7 mouse cellular contexts compared by ENCODE assay signal in the genomic region with DNA sequence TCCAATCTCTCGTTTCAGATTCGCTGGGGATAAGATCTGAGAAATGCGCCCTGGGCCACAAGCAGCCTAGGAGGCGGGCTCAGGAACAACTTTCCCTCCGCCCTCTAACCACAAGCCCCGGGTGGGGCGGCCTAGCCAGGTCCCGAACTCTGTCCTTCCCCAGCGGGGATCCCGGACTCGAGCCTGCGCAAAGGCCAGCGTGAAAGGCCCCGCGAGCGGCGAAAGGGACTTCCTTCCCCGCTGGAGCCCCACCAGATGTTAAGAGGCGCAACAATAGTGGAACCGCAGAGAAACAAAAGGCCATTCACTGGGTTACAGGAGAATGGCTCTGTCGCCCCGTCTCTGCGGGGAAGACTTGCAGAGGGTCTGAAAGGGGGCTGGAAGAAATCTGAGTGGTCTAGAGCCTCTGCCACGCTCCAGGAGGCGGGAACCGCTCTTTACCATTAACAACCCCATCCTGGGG. TPM values are rescaled to one million over a fixed set of nuclear protein-coding genes. Genes with fewer than 3 reads are reported as not detected.
A peak's percentile ranks its signal among the peaks of the same experiment; 100 is the strongest.
DNase-seq lines count a peak whose midpoint lies in the region; ATAC-seq and TF ChIP-seq lines count a peak whose summit lies in the region.

No protein-coding gene starts in this region.

- under 1% methylated on average over 26 of the region's 26 CpGs for WGBS in hindbrain, postnatal 0 days
- WGBS in limb, embryonic 14.5 days: 2% methylated on average over 26 of the region's 26 CpGs
- WGBS in midbrain, embryonic 13.5 days: under 1% methylated on average over 26 of the region's 26 CpGs

- TF ChIP-seq CTCF in hindbrain, postnatal 0 days (IDR thresholded peaks at IDR 0.05; ENCODE audit: low read depth): no peak

- H3K4me1 ChIP-seq in hindbrain, postnatal 0 days (ENCODE audit: insufficient read depth, low read length): peaks cover 9% of the 10 kb centered on the region; the same call in 1 of the 2 replicates
- H3K4me1 ChIP-seq in limb, embryonic 14.5 days (ENCODE audit: control insufficient read depth, insufficient read depth, low read length): peaks cover 8% of the 10 kb centered on the region; the same call in 1 of the 2 replicates
- H3K4me1 ChIP-seq in midbrain, embryonic 13.5 days (replicated peaks): peaks cover 16% of the 10 kb centered on the region

- peak; percentile 36; the same call in 1 of the 2 replicates for ATAC-seq in hindbrain, postnatal 0 days
- ATAC-seq in limb, embryonic 14.5 days (ENCODE audit: low FRiP score, low read depth): peak; percentile 80
- peak; percentile 84 for ATAC-seq in midbrain, embryonic 13.5 days

- no peaks in the 10 kb centered on the region for H3K27me3 ChIP-seq in hindbrain, postnatal 0 days (ENCODE audit: insufficient read depth, low read length)
- H3K27me3 ChIP-seq in limb, embryonic 14.5 days (ENCODE audit: control insufficient read depth, insufficient read depth, low read length): no peaks in the 10 kb centered on the region
- H3K27me3 ChIP-seq in midbrain, embryonic 13.5 days: no peaks in the 10 kb centered on the region

- H3K4me3 ChIP-seq in hindbrain, postnatal 0 days (ENCODE audit: low read length): peak overlapping the region; percentile 47
- peak overlapping the region; percentile 61 for H3K4me3 ChIP-seq in limb, embryonic 14.5 days (replicated peaks; ENCODE audit: low read length)
- H3K4me3 ChIP-seq in midbrain, embryonic 13.5 days (replicated peaks): peak overlapping the region; percentile 60

- peak overlapping the region; percentile 97 for H3K4me2 ChIP-seq in hindbrain, postnatal 0 days (ENCODE audit: low read depth, low read length)
- peak overlapping the region; percentile 88 for H3K4me2 ChIP-seq in limb, embryonic 14.5 days (replicated peaks; ENCODE audit: low read depth, low read length, severe bottlenecking)
- peak overlapping the region; percentile 92 for H3K4me2 ChIP-seq in midbrain, embryonic 13.5 days (replicated peaks)

- peak overlapping the region; percentile 31; the same call in 1 of the 2 replicates for H3K9ac ChIP-seq in hindbrain, postnatal 0 days (replicated peaks; ENCODE audit: low read length)
- peak overlapping the region; percentile 67 for H3K9ac ChIP-seq in limb, embryonic 14.5 days (ENCODE audit: low read depth, low read length, severe bottlenecking)
- H3K9ac ChIP-seq in midbrain, embryonic 13.5 days (replicated peaks): peak overlapping the region; percentile 79

- H3K9me3 ChIP-seq in hindbrain, postnatal 0 days (ENCODE audit: low read length): no peaks in the 10 kb centered on the region
- H3K9me3 ChIP-seq in limb, embryonic 14.5 days (ENCODE audit: control insufficient read depth, low read length): no peaks in the 10 kb centered on the region
- no peaks in the 10 kb centered on the region for H3K9me3 ChIP-seq in midbrain, embryonic 13.5 days

- H3K36me3 ChIP-seq in hindbrain, postnatal 0 days (ENCODE audit: insufficient read depth, low read length): no peaks in the 10 kb centered on the region
- H3K36me3 ChIP-seq in limb, embryonic 14.5 days (ENCODE audit: control insufficient read depth, insufficient read depth, low read length): no peaks in the 10 kb centered on the region
- no peaks in the 10 kb centered on the region for H3K36me3 ChIP-seq in midbrain, embryonic 13.5 days

- H3K27ac ChIP-seq in hindbrain, postnatal 0 days: peak overlapping the region; percentile 54; the same call in 1 of the 2 replicates
- H3K27ac ChIP-seq in limb, embryonic 14.5 days (replicated peaks; ENCODE audit: low read depth, low read length): peak overlapping the region; percentile 89
- peak overlapping the region; percentile 57; the same call in 1 of the 2 replicates for H3K27ac ChIP-seq in midbrain, embryonic 13.5 days

- DNase-seq in adrenal gland, adult (ENCODE audit: inconsistent age in 2 of 2, low spot score in 1 of 2): peak; percentile 81 to 95
- DNase-seq in cerebellum, postnatal 25 days: peak; percentile 19 to 41
- peak; percentile 64 for DNase-seq in gastrocnemius, postnatal 14 days
- DNase-seq in hindbrain, postnatal 0 days (ENCODE audit: low spot score): peak; percentile 27
- DNase-seq in limb, embryonic 14.5 days (ENCODE audit: low spot score): peak; percentile 65
- peak; percentile 36 to 49 for DNase-seq in spleen, postnatal 10 days (ENCODE audit: low spot score in 2 of 2)

- intact Hi-C loops in gastrocnemius, postnatal 14 days (cut with DNase I; ENCODE audit: low total_unique reads): loop anchor here (5.0 kb wide), 1 partner anchor 194 kb away; no protein-coding TSS in a partner anchor

- TF ChIP-seq POLR2A in limb, embryonic 14.5 days (IDR thresholded peaks at IDR 0.05; ENCODE audit: borderline replicate concordance, extremely low read depth, insufficient read depth, insufficient read length): no peak

RNA-seq across cellular contexts. Expression of a gene that starts 1.1 kb away (rescaled TPM):
- 1 to 10 TPM in 1 of 2 experiments, under 1 TPM in 1; 0.89 to 2.5 TPM for total RNA-seq in gastrocnemius, postnatal 14 days (2021)
- 2.3 and 2.9 TPM in 2 replicates for total RNA-seq in hindbrain, postnatal 0 days (2014; rRNA removed)
- polyA plus RNA-seq in hindbrain, postnatal 0 days (2015; fragmentation: Nextera tagmentation; extraction: Ambion mirVana): 3.1 and 3.2 TPM in 2 replicates
- polyA plus RNA-seq in limb, embryonic 14.5 days (2012; rRNA removed): 3.3 and 4.0 TPM in 2 replicates
- 7.8 and 10.5 TPM in 2 replicates for polyA plus RNA-seq in limb, embryonic 14.5 days (2014; fragmentation: Nextera tagmentation; extraction: Ambion mirVana)
- polyA plus RNA-seq in midbrain, embryonic 13.5 days (2015; fragmentation: Nextera tagmentation; extraction: Ambion mirVana): 10.2 and 14.9 TPM in 2 replicates

RNA-seq across cellular contexts. Expression of a gene that starts 4.3 kb away (rescaled TPM):
- total RNA-seq in gastrocnemius, postnatal 14 days (2021): not detected
- total RNA-seq in hindbrain, postnatal 0 days (2014; rRNA removed): not detected in 2 replicates
- polyA plus RNA-seq in hindbrain, postnatal 0 days (2015; fragmentation: Nextera tagmentation; extraction: Ambion mirVana): not detected in 2 replicates
- not detected in 2 replicates for polyA plus RNA-seq in limb, embryonic 14.5 days (2012; rRNA removed)
- 0.69 TPM in 1 of 2 replicates, not detected in the other for polyA plus RNA-seq in limb, embryonic 14.5 days (2014; fragmentation: Nextera tagmentation; extraction: Ambion mirVana)
- 0.26 TPM in 1 of 2 replicates, not detected in the other for polyA plus RNA-seq in midbrain, embryonic 13.5 days (2015; fragmentation: Nextera tagmentation; extraction: Ambion mirVana)

Comparison
In these comparisons a context has a peak if more than half of its experiments do, and no peak if none do; other contexts are left out.
1. Peak in every context shown above with its lines: DNase-seq, ATAC-seq, H3K4me3 ChIP-seq and H3K27ac ChIP-seq.
2. DNase-seq: peak in every context shown above with its lines; median percentile 88 in adrenal gland, adult; 65 in limb, embryonic 14.5 days; 64 in gastrocnemius, postnatal 14 days; 42 in spleen, postnatal 10 days; 30 in cerebellum, postnatal 25 days; 27 in hindbrain, postnatal 0 days.